Mouse (Mus musculus) spleen, adult 2 months (tissue): Measurements from ENCODE around the gene Gm595.

ENCODE experiments used
- CTCF ChIP-seq: fragments of 200-500 bp; IDR thresholded peaks from 2 replicates; pipeline ENCODE4 v1.5.1; 2011; ENCODE audit warnings: mild to moderate bottlenecking, inconsistent platforms; ENCODE audit not compliant: insufficient read depth, insufficient read length, insufficient replicate concordance; ENCODE audit errors: extremely low read depth
- POLR2A ChIP-seq: fragments of 200-500 bp; IDR thresholded peaks from 2 replicates; pipeline ENCODE4 v1.6.1; 2011; ENCODE audit warnings: low read depth, low read length, inconsistent platforms

- TF ChIP-seq POLR2A, result no peak
- TF ChIP-seq CTCF, result no peak
Observed at GRCm38 (mm10) chrX:48877613-48878012, at the start of gene Gm595.
